Mouse (Mus musculus) heart, adult 18-20 months (tissue): ENCODE measurements at regions not wholly inside any gene's neighbourhood (a gene's known extent, or its start where the extent isn't known, plus 50 kb on each side); places are given as distances from the start of the nearest gene placed in this dataset.
"Not testable (repeated sequence)": the region's sequence is repeated elsewhere in the genome, so short reads cannot be mapped to it uniquely, and the experiment has no call there.

Experiments
- DNase-seq, 2 experiments: peaks; one replicate each; pipeline ENCODE4 v3.0.0; 2021 to 2022; ENCODE audit warnings: mixed read lengths in 1 of 2

DNA sequence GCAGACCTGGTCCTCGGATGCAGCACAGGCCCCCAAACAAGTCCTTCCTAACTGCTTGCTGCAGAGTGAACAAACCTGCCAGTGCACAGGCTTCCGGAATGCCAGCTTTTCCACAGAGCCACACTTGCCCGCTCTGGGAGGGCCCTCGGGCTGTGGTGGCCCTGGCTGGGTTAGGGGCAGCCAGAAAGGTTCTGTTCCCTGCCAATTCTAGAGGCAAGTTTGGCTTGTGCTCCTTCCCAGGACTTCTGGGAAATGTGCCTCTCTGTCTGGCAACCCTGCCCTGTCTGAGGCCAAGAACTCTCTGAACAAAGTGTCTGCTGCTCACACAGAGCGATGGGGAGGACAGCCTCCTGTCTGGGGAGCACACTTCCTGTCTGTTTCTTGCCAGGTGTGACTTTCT is 66.4 kb downstream of the Xrcc2 start:
- DNase-seq, result peak; percentile 44 to 75

DNA sequence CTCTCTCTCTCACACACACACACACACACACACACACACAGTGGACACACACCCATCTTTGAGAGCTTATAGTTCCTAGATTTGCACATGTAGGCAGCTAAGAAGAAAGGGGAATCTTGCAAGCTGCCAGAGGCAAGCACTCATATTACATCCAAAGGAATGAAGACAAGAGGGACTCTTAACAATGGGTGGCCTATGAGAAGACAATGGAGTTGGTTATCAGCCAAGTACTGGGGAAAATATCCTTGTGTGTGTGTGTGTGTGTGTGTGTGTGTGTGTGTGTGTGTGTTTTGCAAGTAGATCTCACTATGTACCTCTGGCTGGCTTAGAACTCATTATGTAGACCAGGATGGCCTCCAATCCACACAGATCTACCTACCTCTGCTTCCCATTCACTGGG is 67.5 kb downstream of the Xrcc2 start:
- DNase-seq, result no peak

DNA sequence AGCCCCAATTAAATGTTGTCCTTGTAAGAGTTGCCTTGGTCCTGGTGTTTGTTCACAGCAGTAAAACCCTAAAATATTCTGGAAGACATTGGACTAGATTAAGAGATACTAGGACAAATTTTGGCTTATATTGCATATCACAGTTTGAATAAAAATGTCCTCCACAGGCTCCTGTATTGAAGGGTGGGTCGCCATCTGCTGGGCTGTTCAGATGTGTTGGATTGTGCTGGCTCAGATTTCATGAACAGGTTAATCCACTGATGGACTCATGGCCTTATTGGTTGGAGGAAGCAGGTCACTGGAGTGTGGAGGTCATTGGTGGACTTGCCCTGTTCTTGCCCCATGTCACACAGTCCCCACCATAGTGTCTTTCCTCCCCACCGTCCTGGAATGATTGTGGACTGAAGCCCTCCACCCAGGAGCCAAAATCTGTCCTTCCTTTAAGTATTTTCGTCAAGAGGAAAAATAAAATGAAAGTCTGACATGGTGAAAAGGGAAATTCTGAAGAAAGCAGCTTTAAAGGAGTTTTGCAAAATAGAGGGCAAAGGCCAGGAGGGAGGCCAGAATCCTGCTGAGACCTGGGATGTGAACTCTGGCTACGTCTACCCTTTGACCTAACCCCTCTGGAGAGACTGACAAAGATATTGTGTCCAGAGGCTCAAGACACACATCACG is 72.6 kb downstream of the Xrcc2 start:
- no peak for DNase-seq

DNA sequence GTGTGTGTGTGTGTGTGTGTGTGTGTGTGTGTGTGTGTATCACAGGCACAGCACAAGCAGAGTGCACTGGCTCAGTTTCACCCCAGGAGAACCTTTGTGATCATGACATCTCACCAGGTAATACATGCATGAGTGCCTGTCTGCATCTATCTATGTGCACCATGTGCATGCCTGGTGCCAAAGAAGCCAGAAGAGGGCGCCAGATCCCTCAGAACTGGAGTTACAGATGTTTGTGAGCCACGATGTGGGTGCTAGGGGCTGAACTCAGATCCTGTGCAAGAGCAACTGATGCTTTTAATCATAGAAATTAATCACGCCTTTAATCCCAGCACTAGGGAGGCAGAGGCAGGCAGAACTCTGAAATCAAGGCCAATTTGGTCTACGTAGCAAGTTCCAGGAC is 75.9 kb downstream of the Xrcc2 start:
- DNase-seq, result no peak

DNA sequence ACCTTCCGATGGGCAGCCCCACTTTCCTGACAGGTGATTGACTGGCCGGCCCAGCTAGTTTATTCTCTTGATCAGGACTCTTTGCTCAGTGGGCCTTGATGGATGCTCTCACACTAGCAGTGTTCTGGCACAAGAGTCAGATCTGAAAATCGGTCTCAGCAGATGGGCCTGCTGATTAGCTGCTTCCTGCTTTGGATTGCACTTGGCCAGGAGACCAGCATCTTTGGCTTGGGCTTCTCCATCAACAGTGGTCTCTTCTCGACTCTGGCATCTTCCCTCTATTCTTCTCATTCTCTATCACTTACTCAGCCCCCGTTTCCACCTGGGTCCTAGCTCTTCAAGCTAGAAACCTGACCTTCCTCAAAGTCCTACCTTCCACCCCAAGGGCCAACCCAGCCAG is 77.1 kb downstream of the Xrcc2 start:
- no peak for DNase-seq

DNA sequence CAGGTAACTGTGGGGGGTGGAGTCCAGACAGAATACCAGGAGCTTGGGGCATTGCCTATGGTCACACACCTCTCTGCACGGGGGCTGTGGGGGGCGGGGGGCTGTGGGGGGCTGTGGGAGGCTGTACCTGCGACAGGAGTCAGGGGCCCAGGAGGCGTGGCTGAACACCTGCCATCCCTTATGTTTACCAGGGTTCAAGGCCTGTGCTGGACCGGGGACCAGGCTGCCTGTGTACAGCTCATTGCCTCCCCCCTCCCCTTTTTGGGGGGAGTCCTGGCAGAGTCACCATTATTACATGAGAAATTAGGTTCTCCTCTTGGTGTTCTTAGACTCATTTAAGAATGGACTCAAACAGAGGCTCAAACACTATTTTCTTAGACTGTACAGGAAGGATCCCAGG is 78.5 kb downstream of the Xrcc2 start:
- DNase-seq, result no peak

DNA sequence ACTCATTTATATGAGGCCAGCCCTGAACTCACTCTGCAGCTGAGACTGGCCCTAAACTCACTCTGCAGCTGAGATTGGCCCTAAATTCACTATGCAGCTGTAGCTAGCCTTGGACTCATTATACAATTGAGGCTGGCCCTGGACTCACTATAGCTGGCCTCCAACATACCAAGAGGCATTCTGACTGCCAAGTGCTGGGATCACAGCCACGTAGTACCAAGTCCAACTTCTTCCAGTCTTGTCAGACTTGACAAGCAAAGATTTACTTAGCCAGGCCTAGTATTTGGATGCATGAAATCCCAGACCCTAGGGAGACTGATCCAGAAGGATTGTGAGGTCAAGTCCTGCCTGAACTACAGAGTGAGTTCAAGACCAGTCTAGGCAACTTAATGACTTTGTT is 81.6 kb downstream of the Xrcc2 start:
- DNase-seq, result no peak

DNA sequence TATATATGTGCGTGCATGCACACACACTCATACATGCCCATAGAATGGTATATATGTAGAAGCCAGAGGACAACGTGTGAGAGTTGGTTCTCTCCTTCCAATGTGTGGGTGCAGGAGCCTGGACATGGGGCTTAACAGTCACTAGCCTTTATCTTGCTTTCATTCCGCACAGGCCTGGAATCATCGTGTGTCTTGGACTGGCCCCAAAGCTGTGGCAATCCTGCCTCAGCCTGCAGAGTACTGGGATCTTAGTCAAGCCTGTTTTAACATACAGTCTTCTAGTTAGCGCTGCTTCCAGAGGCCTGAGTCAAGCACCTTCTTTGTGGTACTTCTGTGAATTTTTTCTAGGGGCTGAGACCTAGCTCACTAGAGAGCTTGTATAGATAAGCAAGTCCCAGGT is 85.8 kb downstream of the Xrcc2 start:
- no peak for DNase-seq

DNA sequence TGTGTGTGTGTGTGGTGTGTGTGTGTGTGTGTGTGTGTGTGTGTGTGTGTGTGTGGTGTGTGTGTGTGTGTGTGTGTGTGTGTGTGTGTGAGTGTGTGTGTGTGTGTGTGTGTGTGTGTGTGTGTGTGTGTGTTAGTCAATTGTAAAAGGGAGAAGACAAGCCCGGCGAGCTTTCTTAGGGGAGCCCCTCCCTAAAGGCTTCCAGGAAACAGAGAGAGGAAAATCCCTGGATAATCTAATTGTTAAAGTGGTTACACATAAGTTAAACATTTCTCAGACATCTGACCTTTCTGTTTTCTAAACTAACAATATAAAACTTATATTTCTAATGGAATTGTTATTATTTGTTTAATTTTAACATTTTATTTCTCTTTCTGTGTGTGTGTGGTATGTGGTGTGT is 86.3 kb downstream of the Xrcc2 start:
- not testable (repeated sequence) for DNase-seq

DNA sequence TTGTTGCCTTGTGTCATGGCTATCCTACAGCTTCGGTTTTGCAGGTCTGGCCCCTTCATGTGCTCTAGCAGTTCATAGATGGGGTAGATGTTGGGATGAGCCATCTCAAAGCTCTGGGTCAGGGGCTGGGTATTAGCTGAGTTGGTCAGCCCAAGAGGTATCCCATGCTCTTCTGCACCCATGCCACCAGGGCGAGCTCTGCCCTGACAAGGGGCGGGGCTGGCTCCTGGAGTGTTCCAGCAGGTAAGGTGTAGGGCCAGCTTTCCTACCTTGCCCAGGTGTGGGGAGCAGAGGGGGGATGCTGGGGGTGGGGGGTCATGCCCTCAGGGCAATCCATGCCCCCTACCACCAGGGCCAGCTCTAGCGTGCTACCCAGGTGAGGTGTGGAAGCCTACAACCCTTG is 91.0 kb downstream of the Xrcc2 start:
- no peak for DNase-seq

DNA sequence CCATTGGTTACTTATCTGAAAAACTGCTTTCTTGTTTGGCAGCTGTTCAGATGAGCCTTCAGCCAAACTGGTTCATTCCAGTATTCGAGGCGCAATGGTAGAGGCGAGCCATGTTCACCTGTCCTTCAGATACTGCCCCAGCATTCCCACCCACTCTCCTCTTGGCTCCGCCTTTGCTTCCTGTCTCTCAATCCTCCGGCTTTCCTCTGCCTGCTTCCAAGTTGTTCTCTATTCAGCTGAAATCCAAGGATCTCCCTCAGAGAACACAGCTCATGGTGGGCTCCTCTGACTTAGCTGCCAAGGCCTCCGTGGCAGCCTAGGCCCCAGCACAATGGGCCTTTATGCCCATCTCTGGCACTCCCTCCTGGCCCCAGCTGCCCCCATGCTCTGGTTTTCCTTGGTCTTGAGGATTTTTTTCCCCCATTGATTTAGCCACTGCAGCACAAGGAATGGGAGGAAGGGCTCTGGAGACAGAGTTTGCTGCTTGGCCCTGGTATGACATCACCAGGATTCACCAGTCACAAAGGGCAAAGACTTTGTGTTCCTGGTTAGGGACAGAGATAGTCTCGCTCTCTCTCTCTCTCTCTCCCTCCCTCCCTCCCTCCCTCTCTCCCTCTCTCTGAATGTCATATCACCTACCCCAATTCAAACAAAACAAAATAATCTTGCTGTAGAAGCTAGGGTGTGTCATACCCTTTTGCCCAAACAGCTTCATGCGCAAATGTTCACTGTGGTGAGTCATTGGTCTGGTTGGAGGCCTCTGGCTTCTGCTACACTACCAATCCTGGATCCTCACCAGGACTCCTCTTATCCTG is 91.6 kb downstream of the Xrcc2 start:
- peak; percentile 8 to 26 for DNase-seq

DNA sequence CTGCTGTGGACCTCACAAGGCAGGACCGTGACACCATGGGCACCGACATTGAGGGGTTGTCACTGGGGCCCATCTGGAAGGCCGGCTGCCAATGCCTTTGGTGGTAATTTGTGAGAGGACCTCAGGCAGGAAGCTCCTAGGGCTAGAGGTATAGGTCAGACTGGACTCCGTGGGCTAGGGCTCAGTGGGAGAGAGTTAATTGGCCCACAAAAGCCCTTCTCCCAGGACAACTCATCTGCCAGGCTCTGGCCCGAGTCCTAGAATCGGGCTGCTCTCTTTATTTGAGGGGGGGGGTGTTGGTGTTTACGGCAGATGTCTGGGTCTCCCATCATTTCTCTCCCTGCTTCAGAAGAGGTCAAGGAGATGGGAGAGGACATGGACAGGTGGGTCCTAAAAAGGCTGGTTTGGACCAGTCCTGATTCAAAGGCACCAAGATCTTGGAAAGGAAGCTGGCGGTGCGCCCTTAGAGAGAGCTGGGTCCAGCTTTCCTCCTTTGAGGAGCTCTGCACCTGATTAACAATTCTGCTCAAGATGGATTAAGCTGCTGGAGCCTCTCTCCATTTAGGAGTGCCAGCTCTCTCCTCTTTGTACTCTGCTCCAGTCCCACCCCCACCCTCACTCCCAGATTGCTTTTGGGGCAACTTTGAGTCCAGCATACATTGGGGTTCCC is 93.5 kb downstream of the Xrcc2 start:
- DNase-seq, result no peak

DNA sequence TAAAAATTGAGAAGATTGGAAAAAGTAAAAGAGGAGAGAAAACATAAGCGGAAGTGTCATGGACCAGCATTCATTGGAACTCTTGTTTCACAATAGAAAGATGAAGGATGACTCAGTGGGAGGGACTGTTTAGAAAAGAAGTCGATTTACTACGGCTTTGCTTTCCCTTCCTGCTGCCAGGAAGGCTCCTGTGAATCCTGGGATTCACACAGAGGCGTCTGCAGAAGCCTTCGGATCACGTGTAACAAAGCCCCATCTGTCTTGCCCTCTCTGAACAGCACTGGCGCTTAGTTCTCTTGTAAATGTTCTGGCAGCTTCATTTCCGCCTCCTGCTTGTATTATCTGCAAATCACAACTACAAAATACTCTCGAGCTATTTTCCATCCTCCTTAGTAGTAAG is 94.0 kb downstream of the Cct8l1 start:
- DNase-seq, result no peak

DNA sequence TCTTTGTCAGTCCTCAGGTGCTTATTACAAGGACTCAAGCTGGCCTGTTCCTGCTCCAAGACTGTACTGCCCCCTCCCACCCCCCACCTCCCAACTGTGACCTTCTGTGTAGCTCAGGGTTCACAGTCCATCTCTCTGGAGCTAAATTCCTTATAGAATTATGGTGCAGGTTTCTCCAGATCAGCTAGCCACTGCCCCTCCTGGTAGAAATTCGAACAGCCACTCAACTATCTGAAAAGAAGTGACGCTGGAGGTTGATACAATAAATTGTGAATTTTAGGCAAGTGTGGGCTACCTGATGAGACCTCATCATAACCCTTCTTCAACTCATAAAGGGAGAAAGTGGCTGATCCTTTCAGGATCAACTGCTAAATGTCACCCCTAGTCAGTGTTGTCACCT is 86.3 kb downstream of the Cct8l1 start:
- DNase-seq, result peak in 1 of 2 experiments; percentile 23

DNA sequence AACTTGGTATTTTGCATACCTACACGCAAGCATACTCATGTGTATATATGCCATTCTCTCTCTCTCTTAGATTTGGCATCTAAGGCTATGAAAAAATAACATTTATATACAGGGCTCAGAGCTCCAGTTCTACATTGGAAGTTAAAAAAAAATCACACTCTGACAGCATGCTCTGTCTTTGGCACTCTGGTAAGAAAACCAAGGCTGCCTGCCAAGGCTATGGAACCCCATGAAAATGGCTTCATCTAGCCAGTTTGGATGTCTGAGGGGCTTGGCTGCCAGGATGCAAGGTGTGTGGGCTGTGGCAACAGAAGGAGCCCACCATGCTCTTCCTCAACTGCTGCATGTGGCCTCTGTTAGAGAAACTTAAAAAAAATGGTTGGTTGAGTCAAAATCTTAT is 83.5 kb downstream of the Cct8l1 start:
- no peak for DNase-seq

DNA sequence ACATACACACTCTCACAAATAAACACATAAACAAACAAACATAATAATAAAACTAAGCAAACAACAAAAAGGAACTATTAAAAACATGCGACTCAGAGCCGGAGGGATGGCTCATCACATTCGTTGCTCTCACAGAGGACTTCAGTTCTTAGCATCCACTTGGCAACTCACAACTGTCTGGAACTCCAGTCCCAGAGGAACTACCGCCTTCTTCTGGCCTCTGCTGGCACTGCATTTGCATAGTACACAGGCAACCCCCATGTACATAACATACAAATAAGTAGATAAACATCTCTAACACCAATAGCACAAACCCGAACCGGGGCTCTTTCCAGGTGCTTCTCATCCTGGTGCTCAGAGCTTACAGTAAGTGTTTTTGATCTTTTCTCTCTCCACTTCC is 81.9 kb downstream of the Cct8l1 start:
- no peak for DNase-seq

DNA sequence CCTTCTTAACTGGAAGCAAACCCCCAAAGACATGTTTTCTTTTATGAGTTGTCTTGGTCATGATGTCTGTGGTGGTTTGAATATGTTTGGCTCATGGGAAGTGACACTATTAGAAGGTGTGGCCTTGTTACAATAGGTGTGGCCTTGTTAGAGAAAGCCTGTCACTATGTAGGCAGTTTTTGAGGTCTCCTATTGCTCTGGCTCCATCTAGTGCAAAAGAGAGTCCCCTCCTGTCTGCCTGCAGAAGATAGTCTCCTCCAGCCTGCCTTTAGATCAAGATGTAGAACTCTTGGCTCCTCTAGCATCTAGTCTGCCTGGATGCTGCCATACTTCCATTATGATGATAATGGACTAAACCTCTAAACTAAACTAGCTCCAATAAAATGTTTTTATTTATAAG is 75.8 kb downstream of the Cct8l1 start:
- no peak for DNase-seq
